Mouse (Mus musculus): Measurements from ENCODE around the gene Vsig10. TPM values are rescaled to one million over a fixed set of nuclear protein-coding genes. Genes with fewer than 3 reads are reported as not detected.
A peak's percentile ranks its signal among the peaks of the same experiment; 100 is the strongest.

Gene Vsig10
- polyA plus RNA-seq, 1 experiment from 2014 or later: 2.2 TPM

DNA sequence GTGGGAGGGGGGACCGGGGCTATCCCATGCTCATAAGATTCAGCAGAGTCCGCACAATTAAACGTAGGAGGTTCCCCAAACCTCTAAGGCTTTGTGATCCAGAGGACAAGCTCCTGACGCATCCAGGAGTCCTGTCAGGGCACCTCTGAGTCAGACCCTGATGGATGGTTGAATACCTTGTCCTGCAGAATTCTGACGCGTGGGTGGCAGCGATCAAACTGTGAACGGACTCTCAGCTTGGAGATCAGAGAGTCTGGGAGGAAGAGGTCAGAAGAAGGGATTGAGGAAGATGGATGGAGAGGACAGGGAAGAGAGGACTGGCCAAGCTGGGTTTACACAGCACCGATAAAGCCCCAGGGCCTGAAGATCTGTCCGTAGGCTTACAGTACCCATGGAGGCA lies 5.0 kb upstream of the Vsig10 start:
- Histone ChIP-seq H3K4me2 (ENCODE audit: low read length) (peak overlapping the region; percentile 24), H3K9me3 (ENCODE audit: control insufficient read depth, low read length) (no peaks in the 10 kb centered on the region), H3K4me1 (ENCODE audit: control insufficient read depth, insufficient read depth, low read depth, low read length) (no peaks in the 10 kb centered on the region; the same call in 1 of the 2 replicates), H3K27ac (ENCODE audit: low read depth, low read length) (no peak overlapping the region), H3K36me3 (ENCODE audit: control insufficient read depth, insufficient read depth, low read length) (no peaks in the 10 kb centered on the region), H3K9ac (ENCODE audit: low read depth, low read length) (no peak overlapping the region), H3K4me3 (ENCODE audit: low read length) (no peak overlapping the region), H3K27me3 (replicated peaks; ENCODE audit: control insufficient read depth, insufficient read depth, low read length) (peaks cover 9% of the 10 kb centered on the region; the same call in 1 of the 2 replicates)
- no peak for ATAC-seq
- 42% methylated on average over 10 of the region's 10 CpGs for WGBS

DNA sequence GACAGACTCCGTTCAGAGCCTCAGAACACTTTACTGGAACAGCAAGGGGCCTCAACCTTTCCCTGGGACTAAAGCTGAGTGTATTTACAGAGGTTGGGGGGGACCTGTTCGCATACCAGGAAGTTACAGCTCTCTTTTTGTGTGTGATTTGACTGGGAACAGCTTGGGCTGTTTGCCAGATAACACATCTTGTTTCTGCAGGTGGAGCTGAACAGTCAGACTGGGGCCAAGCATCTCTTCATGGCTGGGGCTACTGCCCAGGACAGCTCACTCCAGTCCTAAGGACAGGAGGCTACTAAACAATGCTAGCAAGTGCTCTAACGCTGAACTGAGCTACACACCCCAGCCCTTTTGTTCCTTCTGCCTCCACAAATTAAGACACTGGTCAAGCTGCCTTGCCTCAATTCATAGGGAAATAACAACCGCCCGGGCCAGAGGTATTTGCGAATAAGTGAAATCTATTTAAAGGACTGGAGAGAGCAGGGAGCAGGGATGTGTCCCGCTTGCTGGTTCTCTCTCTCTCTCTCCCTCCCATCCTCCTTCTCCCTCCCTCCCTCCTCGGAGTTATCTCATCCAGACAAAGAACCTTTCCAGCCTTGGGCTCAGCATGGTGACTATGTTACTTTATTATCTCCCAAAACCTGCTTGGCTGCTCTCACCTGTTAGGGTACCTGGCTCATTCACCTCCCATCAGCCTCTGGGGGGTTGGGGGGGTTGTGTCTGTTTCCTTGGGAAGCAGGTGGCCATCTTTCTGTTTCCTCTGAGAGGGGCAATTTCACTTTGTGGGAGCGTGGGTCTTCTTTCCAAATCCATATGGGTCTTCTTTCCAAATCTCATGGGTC lies 4.1 kb upstream of the Vsig10 start:
- Histone ChIP-seq H3K4me3 (ENCODE audit: low read length) (no peak overlapping the region), H3K9ac (ENCODE audit: low read depth, low read length) (no peak overlapping the region), H3K36me3 (ENCODE audit: control insufficient read depth, insufficient read depth, low read length) (no peaks in the 10 kb centered on the region), H3K9me3 (ENCODE audit: control insufficient read depth, low read length) (no peaks in the 10 kb centered on the region), H3K4me1 (ENCODE audit: control insufficient read depth, insufficient read depth, low read depth, low read length) (peaks cover 6% of the 10 kb centered on the region; the same call in 1 of the 2 replicates), H3K4me2 (ENCODE audit: low read length) (no peak overlapping the region), H3K27ac (ENCODE audit: low read depth, low read length) (no peak overlapping the region), H3K27me3 (replicated peaks; ENCODE audit: control insufficient read depth, insufficient read depth, low read length) (peaks cover 9% of the 10 kb centered on the region; the same call in 1 of the 2 replicates)
- ATAC-seq: no peak
- 11% methylated on average over 9 of the region's 9 CpGs for WGBS

DNA sequence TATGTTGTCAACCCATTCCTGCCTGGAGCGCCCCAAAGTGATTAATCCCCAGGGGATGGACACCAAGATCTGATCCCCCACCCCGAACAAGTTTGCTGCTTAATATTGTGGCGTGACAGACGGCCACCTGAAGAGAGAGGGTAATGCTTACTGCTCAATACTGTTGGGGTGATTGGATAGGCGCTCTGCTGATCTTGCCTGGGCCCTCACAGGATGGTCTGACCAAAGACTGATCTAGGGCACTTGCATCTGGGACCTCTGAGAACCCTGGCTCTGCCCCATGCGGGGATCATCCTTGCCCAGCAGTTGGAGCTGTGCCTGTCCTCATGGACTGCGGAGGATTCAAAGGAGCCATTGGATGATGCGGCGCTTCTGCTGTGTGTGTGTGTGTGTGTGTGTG lies 4.9 kb downstream of the Vsig10 start:
- Histone ChIP-seq H3K4me1 (ENCODE audit: control insufficient read depth, insufficient read depth, low read depth, low read length) (peaks cover 8% of the 10 kb centered on the region; the same call in 1 of the 2 replicates), H3K9ac (ENCODE audit: low read depth, low read length) (no peak overlapping the region), H3K36me3 (ENCODE audit: control insufficient read depth, insufficient read depth, low read length) (no peaks in the 10 kb centered on the region), H3K27me3 (replicated peaks; ENCODE audit: control insufficient read depth, insufficient read depth, low read length) (peaks cover 4% of the 10 kb centered on the region; the same call in 1 of the 2 replicates), H3K27ac (ENCODE audit: low read depth, low read length) (no peak overlapping the region), H3K4me2 (ENCODE audit: low read length) (no peak overlapping the region), H3K4me3 (ENCODE audit: low read length) (no peak overlapping the region), H3K9me3 (ENCODE audit: control insufficient read depth, low read length) (no peaks in the 10 kb centered on the region)
- ATAC-seq: no peak
- 86% methylated on average over 9 of the region's 9 CpGs for WGBS

DNA sequence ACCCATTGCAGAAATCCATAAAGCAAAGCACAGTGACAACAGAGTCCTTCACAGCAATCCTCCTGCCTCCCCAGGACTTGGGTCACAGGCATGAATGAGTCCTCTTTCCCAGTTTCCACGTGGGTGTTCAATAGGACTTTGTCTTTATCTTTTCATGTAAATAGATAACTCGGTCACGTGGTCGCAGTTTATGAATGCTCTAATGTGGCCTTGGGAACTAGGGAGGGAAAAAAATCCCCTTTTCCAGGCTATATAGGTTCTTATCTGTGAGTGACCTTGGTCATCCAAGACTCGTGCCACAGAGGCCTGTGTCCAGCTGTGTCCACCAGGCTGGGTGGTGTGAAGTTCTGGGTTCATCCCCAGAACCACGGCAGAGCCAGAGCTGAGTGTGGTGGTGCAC lies 7.5 kb downstream of the Vsig10 start:
- H3K27ac ChIP-seq (ENCODE audit: low read depth, low read length): no peak overlapping the region
- ATAC-seq: no peak
- H3K9ac ChIP-seq (ENCODE audit: low read depth, low read length): no peak overlapping the region
- 79% methylated on average over 6 of the region's 6 CpGs for WGBS
- no peaks in the 10 kb centered on the region for H3K9me3 ChIP-seq (ENCODE audit: control insufficient read depth, low read length)
- no peaks in the 10 kb centered on the region for H3K36me3 ChIP-seq (ENCODE audit: control insufficient read depth, insufficient read depth, low read length)
- no peak overlapping the region for H3K4me3 ChIP-seq (ENCODE audit: low read length)
- H3K27me3 ChIP-seq (replicated peaks; ENCODE audit: control insufficient read depth, insufficient read depth, low read length): no peaks in the 10 kb centered on the region
- no peaks in the 10 kb centered on the region for H3K4me1 ChIP-seq (ENCODE audit: control insufficient read depth, insufficient read depth, low read depth, low read length)
- no peak overlapping the region for H3K4me2 ChIP-seq (ENCODE audit: low read length)

DNA sequence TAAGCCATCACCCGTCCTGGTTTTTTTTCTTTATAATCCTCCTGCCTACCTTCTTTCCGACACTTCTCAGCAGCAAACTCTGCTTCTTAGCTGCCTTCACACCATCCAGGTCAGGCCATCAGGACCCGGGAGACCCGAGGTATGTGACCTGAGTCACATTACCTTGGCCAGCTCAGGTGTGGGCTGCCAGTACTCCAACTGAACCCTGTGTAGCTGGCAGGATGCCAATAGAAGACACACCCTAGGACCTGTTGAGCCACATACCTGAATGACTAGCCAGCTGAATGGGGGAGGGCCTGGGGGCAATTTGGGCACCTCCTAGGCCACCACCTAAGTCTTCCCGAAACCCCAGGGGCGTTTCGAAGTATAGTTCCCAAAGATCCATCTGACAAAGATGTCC lies 11.6 kb downstream of the Vsig10 start:
- ATAC-seq: no peak
- no peaks in the 10 kb centered on the region for H3K36me3 ChIP-seq (ENCODE audit: control insufficient read depth, insufficient read depth, low read length)
- H3K4me3 ChIP-seq (ENCODE audit: low read length): no peak overlapping the region
- H3K9me3 ChIP-seq (ENCODE audit: control insufficient read depth, low read length): 0 out of 2 replicates have a peak, but pooled peaks cover 4% of the 10 kb centered on the region
- no peak overlapping the region for H3K4me2 ChIP-seq (ENCODE audit: low read length)
- H3K9ac ChIP-seq (ENCODE audit: low read depth, low read length): no peak overlapping the region
- H3K27me3 ChIP-seq (replicated peaks; ENCODE audit: control insufficient read depth, insufficient read depth, low read length): no peaks in the 10 kb centered on the region
- no peak overlapping the region for H3K27ac ChIP-seq (ENCODE audit: low read depth, low read length)
- no peaks in the 10 kb centered on the region for H3K4me1 ChIP-seq (ENCODE audit: control insufficient read depth, insufficient read depth, low read depth, low read length)
- 88% methylated on average over 7 of the region's 7 CpGs for WGBS

DNA sequence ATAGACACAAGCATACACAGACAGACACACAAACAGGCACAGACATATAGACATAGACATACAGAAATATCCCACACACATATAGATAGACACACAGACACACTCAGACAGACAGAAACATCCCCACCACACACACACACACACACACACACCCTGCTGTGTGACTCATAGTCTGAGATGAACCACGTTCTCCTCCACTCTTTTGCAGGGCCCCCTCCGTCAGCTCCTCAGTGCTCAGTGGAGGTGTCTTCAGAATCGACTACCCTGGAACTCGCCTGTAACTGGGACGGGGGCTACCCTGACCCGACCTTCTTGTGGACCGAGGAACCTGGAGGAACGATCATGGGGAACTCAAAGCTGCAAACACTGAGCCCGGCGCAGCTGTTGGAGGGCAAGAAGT lies 19.1 kb downstream of the Vsig10 start:
- Histone ChIP-seq H3K9ac (ENCODE audit: low read depth, low read length) (no peak overlapping the region), H3K4me1 (ENCODE audit: control insufficient read depth, insufficient read depth, low read depth, low read length) (no peaks in the 10 kb centered on the region), H3K27ac (ENCODE audit: low read depth, low read length) (no peak overlapping the region), H3K9me3 (ENCODE audit: control insufficient read depth, low read length) (peaks cover 7% of the 10 kb centered on the region; the same call in 1 of the 2 replicates), H3K27me3 (replicated peaks; ENCODE audit: control insufficient read depth, insufficient read depth, low read length) (no peaks in the 10 kb centered on the region), H3K36me3 (ENCODE audit: control insufficient read depth, insufficient read depth, low read length) (no peaks in the 10 kb centered on the region), H3K4me2 (ENCODE audit: low read length) (no peak overlapping the region), H3K4me3 (ENCODE audit: low read length) (no peak overlapping the region)
- no peak for ATAC-seq
- WGBS: 88% methylated on average over 10 of the region's 10 CpGs

DNA sequence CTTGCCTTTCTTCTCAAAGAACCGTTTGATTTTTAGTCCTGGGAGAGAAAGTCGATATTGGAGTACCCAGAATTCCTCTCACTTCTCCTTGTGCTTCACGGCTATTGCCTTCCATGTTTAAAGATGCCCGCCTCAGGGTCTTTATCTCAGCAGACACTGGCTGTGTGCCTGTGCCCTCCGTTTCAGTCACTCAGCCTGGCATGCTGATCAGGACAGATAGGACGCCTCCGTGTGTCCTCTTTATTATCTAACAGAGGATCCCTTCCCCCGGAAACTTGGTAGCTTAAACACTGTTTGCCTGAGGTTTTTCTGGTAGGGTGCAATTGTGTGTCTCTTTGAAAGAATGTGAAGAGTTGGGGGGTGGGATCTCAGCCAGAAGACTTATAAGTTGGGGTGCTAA lies 19.6 kb downstream of the Vsig10 start:
- H3K9ac ChIP-seq (ENCODE audit: low read depth, low read length): no peak overlapping the region
- H3K4me3 ChIP-seq (ENCODE audit: low read length): no peak overlapping the region
- peaks cover 7% of the 10 kb centered on the region; the same call in 1 of the 2 replicates for H3K9me3 ChIP-seq (ENCODE audit: control insufficient read depth, low read length)
- no peaks in the 10 kb centered on the region for H3K36me3 ChIP-seq (ENCODE audit: control insufficient read depth, insufficient read depth, low read length)
- no peak for ATAC-seq
- H3K27me3 ChIP-seq (replicated peaks; ENCODE audit: control insufficient read depth, insufficient read depth, low read length): no peaks in the 10 kb centered on the region
- H3K27ac ChIP-seq (ENCODE audit: low read depth, low read length): no peak overlapping the region
- H3K4me1 ChIP-seq (ENCODE audit: control insufficient read depth, insufficient read depth, low read depth, low read length): no peaks in the 10 kb centered on the region
- WGBS: 86% methylated on average over 8 of the region's 8 CpGs
- no peak overlapping the region for H3K4me2 ChIP-seq (ENCODE audit: low read length)

DNA sequence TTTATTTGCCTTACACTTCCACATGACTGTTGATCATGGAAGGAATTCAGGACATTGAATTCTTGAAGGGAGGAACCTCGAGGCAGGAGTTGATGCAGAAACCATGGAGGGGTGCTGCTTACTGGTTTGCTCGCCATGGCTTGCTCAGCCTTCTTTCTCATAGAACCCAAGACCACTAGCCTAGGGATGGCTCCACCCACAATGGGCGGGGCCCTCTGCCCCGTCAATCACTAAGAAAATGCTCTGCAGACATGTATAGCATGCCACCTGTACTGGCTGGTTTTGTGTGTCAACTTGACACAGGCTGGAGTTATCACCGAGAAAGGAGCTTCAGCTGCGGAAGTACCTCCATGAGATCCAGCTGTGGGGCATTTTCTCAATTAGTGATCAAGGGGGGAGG lies 21.2 kb downstream of the Vsig10 start:
- H3K4me2 ChIP-seq (ENCODE audit: low read length): no peak overlapping the region
- no peaks in the 10 kb centered on the region for H3K4me1 ChIP-seq (ENCODE audit: control insufficient read depth, insufficient read depth, low read depth, low read length)
- no peak for ATAC-seq
- no peaks in the 10 kb centered on the region for H3K27me3 ChIP-seq (replicated peaks; ENCODE audit: control insufficient read depth, insufficient read depth, low read length)
- no peaks in the 10 kb centered on the region for H3K36me3 ChIP-seq (ENCODE audit: control insufficient read depth, insufficient read depth, low read length)
- WGBS: 81% methylated on average over 6 of the region's 6 CpGs
- no peak overlapping the region for H3K9ac ChIP-seq (ENCODE audit: low read depth, low read length)
- H3K9me3 ChIP-seq (ENCODE audit: control insufficient read depth, low read length): peaks cover 3% of the 10 kb centered on the region; the same call in 1 of the 2 replicates
- H3K4me3 ChIP-seq (ENCODE audit: low read length): no peak overlapping the region
- no peak overlapping the region for H3K27ac ChIP-seq (ENCODE audit: low read depth, low read length)

DNA sequence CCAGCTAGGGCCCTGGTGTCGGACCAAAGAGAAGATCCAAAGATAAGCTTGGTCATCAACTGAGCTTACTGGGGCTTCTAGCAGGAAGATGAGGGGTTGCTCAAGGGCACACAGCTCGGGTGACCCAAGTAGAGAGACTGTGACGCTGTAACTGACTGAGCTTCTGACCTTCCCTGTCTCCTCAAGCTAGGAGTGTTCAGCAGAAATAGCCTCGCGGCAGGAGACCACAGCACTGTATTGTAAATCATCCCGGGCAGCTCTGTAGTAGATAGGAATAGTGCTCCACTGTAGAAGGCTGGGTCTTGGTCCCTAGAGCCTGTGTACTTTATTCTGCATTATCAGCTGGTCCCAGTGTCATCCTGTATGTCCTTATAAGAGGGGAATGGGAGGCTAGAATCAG lies 23.0 kb downstream of the Vsig10 start:
- ATAC-seq: no peak
- WGBS: 84% methylated on average over 6 of the region's 6 CpGs
- no peaks in the 10 kb centered on the region for H3K27me3 ChIP-seq (replicated peaks; ENCODE audit: control insufficient read depth, insufficient read depth, low read length)

More for the DNA sequence above, 23.0 kb downstream of the Vsig10 start:
- H3K9ac ChIP-seq (ENCODE audit: low read depth, low read length): no peak overlapping the region
- H3K9me3 ChIP-seq (ENCODE audit: control insufficient read depth, low read length): peaks cover under 1% of the 10 kb centered on the region; the same call in 1 of the 2 replicates
- no peak overlapping the region for H3K4me3 ChIP-seq (ENCODE audit: low read length)
- no peak overlapping the region for H3K27ac ChIP-seq (ENCODE audit: low read depth, low read length)
- no peaks in the 10 kb centered on the region for H3K36me3 ChIP-seq (ENCODE audit: control insufficient read depth, insufficient read depth, low read length)
- H3K4me2 ChIP-seq (ENCODE audit: low read length): no peak overlapping the region
- no peaks in the 10 kb centered on the region for H3K4me1 ChIP-seq (ENCODE audit: control insufficient read depth, insufficient read depth, low read depth, low read length)
